Mouse (Mus musculus) erythroblast, adult 5-6 weeks (primary cell): ENCODE measurements at regions not wholly inside any gene's neighbourhood (a gene's known extent, or its start where the extent isn't known, plus 50 kb on each side); places are given as distances from the start of the nearest gene placed in this dataset.

ENCODE experiments used
- ATAC-seq: replicated peaks from 2 replicates; pipeline ENCODE4 v1.8.0; 2016; ENCODE audit warnings: moderate number of reproducible peaks, mild to moderate bottlenecking, moderate TSS enrichment, inconsistent platforms; ENCODE audit not compliant: poor library complexity, low FRiP score, severe bottlenecking

GRCm38 (mm10) chr12:54459462-54460134, 196.8 kb downstream of the Sptssa start:
- ATAC-seq, result no peak

GRCm38 (mm10) chr12:54456731-54457130, 199.6 kb downstream of the Sptssa start:
- no peak for ATAC-seq

DNA sequence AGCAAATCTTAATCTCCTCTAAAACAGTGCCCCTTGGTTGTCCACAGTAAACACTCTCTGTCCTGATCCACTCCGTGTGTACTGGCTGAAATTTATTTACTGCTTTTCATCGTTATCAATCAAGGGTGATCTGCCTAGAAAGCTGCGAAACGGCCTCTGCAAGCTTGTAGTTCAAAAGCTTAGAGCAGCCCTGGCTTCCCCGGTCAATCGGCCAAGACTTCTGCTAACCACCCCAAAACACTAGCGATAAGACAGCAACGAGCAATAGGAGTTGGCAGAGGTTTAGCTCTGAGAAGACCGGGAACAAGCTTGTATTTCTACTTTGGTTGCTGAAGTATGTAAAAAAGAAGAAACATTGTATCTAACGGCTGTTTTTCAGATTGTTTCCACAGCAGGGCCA, 201.8 kb downstream of the Sptssa start:
- ATAC-seq, result no peak

DNA sequence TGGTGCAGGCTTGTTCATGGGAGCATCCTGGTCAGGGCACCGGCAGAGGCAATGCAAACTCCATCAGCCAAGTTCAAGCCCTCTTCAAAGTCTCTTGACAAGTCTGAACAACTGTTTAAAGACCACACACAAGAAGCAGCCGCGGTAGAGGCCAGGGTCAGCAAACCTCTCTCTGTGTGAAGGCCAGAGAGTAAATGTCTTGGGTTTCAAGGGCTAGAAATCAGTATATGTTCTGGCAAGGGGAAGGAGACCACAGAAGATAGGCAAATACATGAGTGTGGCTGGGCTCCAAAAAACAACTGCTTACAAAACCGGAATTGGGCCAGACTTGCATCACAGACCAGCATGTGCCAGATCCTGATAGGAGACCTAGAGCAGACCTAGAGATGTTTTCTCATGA, 203.0 kb downstream of the Sptssa start:
- no peak for ATAC-seq

- ATAC-seq, result no peak
These were observed 206.0 kb downstream of the Sptssa start for GRCm38 (mm10) chr12:54450369-54450768.

- ATAC-seq, result no peak
These were observed 208.2 kb downstream of the Sptssa start for GRCm38 (mm10) chr12:54448221-54448620.

GRCm38 (mm10) chr12:54447354-54447753, 209.0 kb downstream of the Sptssa start:
- no peak for ATAC-seq

- ATAC-seq, result no peak
These were observed 210.0 kb downstream of the Sptssa start for GRCm38 (mm10) chr12:54446356-54446755.

DNA sequence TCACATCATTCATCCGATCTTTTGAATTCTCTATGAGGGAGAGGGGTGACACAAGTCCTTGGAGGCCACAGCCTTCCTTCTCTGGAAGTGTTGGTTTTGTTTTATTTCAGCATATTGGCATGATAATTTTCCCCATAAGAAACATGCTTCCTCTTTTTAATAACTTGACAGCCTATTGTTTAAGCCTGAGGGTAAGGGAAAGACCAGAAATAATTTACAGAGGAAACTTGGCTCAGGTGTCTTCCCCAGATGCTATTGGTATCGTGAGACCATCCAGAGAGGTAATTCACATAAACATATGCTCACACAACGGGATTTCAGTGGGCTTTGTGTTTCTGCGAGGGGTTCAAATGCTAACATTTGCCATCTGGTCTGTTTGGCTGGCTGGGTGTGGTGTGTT, 212.0 kb downstream of the Sptssa start:
- ATAC-seq, result no peak

DNA sequence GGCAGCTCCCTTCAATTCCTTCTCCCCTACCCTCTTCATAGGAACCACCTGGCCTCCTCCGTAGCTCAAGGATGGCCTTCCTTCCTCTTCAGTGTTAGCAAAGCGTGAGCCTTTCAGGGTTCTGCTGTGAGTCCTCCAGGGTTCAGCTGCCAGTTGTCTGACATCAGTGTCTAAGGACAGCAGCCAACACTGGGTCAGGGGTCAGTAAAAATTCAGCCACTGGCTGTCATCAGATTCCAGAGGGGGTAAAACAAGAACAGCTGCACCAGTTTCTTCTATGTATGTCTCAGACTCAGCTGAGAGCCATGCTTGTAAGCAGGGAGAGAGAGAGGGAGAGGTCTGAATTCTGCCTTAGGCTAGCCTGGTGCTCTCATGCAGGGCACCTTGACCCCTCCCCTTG, 213.1 kb downstream of the Sptssa start:
- no peak for ATAC-seq

- no peak for ATAC-seq
These were observed 214.0 kb downstream of the Sptssa start for GRCm38 (mm10) chr12:54442408-54442807.

DNA sequence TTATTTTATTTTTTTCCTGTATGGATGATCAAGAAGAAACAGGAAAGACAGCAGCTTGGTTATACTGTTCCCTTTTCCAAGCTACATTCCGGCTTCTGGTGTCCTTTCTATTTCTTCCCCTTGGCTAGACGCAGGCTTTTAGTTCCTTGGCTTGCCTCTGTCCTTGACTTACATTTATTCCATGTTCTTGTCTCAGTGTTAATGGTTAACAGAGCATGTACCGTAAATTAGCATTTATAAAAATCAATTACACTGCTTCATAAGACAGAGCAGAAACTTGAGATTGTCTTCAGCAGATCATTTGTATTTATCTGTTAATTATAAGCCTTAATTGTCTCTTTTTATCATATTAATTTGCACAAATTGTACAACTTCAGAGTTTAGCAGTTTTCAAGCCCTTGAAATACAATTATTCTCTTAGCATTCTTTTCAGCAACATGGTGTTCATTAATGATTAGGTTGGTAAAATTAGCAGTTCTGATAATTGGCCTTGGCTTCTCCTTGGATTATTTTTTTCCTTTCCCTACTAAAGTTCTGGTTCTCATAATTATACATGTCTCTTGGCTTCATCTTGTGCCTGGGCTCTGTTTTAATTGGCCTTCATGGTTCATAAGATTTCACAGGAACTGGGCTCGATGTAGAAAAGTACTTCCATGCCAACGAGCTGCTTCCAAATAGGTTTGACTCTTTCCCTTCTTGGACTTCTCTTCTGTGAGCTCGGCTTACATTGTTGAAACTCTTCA, 215.4 kb downstream of the Sptssa start:
- no peak for ATAC-seq

DNA sequence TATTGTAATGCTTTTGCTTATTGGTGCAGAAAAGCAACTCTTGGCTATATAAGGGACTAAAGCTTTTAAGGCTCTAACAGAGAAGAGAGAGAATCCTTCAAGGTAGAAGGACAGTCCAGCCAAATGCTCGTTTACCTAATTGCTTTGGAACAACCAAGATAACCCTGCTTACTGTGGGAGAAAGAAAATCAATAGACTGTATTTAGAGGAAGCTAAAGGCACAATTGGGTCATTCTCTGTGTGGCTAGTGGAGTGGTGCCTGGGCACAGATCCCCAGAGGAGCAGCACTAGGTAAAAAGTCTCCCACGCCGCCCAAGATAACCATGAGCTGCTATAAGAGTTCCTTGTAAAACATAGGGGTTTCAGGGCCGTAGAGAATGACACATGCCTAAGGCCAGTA, 217.6 kb downstream of the Sptssa start:
- no peak for ATAC-seq

DNA sequence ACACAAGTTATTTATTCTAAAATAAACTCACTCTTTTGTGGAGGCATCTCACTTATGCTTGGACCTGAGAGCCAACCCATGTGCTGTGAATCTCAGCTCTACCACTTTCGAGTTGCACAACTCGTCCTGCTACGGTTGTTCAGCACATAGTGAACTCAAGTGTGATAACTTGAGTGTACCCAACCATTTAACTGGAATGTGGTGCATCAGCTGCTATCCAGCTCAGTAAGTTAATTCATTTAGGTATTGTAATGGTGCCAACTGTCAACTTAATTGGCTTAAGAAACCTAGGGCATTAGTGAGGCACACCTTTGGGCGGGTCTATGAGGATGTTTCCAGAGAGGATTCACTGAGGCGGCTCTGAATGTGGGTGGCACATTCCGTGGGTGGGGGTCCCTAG, 221.6 kb upstream of the Egln3 start:
- ATAC-seq, result no peak

DNA sequence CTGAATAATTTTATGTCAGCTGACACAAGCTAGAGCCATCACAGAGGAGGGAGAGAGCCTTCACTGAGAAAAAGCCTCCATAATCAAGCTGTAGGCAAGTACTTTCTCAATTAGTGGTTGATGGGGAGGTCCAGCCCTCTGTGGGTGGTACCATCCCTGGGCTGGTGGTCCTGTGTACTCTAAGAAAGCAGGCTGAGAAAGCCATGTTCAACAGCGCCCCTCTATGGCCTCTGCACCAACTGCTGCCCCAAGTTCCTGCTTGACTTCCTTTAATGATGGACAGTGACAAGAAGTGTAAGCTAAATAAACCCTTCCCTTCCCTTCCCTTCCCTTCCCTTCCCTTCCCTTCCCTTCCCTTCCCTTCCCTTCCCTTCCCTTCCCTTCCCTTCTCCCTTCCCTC, 211.2 kb upstream of the Egln3 start:
- no peak for ATAC-seq

GRCm38 (mm10) chr12:54414201-54414600, 210.5 kb upstream of the Egln3 start:
- no peak for ATAC-seq

- ATAC-seq, result no peak
These were observed 206.5 kb upstream of the Egln3 start for GRCm38 (mm10) chr12:54410038-54410605.

DNA sequence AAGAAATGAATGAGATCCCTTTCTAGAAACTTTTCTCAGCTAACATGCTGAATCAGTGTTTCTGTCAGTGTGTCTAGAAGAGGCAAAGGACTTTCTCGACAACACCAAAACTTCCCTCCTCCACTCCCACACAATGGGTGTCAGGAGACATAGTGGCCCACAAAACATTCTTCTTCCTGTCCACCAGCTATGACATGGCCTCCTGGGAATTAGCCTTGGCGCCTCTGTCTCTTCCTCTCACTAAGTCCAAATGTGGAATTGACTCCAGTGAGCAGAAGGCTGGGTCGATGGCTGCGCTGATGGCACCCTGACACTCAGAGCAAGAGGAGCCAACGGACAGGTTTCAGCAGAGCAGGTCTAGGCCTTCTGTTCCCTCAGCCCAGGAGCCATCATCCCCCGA, 205.2 kb upstream of the Egln3 start:
- no peak for ATAC-seq

DNA sequence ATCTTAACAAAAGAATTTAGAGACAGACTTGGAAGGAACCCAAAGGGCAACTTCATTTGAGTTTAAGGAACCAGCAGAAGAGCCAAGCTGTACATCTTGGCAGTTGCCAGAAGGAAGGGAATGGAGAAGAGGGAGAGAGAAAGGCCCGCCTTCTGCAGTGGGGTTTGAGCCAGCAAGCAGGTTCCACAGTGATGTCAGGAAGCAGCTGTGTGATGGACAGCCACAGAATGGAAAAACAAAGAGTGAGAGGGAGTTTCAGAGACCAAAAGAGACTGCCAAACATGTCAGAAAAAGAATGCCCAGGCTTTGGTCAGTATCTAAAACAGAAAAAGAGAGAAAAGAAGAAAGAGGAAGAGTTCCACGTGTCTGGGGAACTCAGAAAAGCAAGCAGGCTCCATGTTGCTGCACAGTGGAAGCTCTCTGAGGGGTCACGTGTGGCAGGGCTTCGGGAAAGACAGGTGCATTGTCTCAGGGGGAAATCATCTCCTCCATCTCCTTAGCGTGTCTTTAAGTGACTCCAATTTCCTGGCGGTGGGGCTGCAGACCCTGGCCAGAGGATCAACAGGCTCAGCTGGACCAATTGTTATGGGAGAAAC, 203.7 kb upstream of the Egln3 start:
- ATAC-seq, result no peak

- no peak for ATAC-seq
These were observed 201.4 kb upstream of the Egln3 start for GRCm38 (mm10) chr12:54405066-54405465.

- ATAC-seq, result no peak
These were observed 198.9 kb upstream of the Egln3 start for GRCm38 (mm10) chr12:54402591-54402990.
